Mouse (Mus musculus): Measurements from ENCODE around the gene Tacc3.

GRCm38 (mm10) chr5:33629301-33629987 lies 28.5 kb upstream of the Tacc3 start, which contains the start of the genes Fam53a and Gm9903:
- peak; percentile 39 for TF ChIP-seq CTCF (IDR thresholded peaks at IDR 0.05)
- TF ChIP-seq EP300 (IDR thresholded peaks at IDR 0.05): no peak

Data from lung, postnatal 0 days (tissue).